Mouse (Mus musculus) neural tube, embryonic 14.5 days (tissue): ENCODE measurements around the gene Trem3. TPM values are rescaled to one million over a fixed set of nuclear protein-coding genes. Genes with fewer than 3 reads are reported as not detected.

Source experiments
- ATAC-seq: fragments of 200-750 bp; cut with Nextera tagmentation; 2 replicates; pipeline ENCODE4 v1.8.0; 2017; ENCODE audit warnings: low read depth, mild to moderate bottlenecking, moderate TSS enrichment, moderate library complexity
- H3K27ac ChIP-seq: fragments of 300-500 bp; sonication (generic); 2 replicates; pipeline ENCODE4 v1.5.1; 2014; ENCODE audit warnings: low read depth, mild to moderate bottlenecking, control low read depth, low read length, moderate library complexity, mixed read lengths
- H3K27me3 ChIP-seq: fragments of 300-500 bp; sonication (generic); 2 replicates; pipeline ENCODE4 v1.6.1; 2014; ENCODE audit warnings: low read length; ENCODE audit not compliant: control insufficient read depth, insufficient read depth
- H3K36me3 ChIP-seq: fragments of 300-500 bp; sonication (generic); 2 replicates; pipeline ENCODE4 v1.6.1; 2014; ENCODE audit warnings: low read length, mixed read lengths; ENCODE audit not compliant: control insufficient read depth, insufficient read depth
- H3K4me1 ChIP-seq: fragments of 300-500 bp; sonication (generic); 2 replicates; pipeline ENCODE4 v1.6.1; 2014; ENCODE audit warnings: low read length; ENCODE audit not compliant: control insufficient read depth, insufficient read depth
- H3K4me2 ChIP-seq: fragments of 300-500 bp; sonication (generic); 2 replicates; pipeline ENCODE4 v1.6.1; 2014; ENCODE audit warnings: mild to moderate bottlenecking, low read depth, low read length, control low read depth
- H3K4me3 ChIP-seq: fragments of 300-500 bp; sonication (generic); 2 replicates; pipeline ENCODE4 v1.5.1; 2014; ENCODE audit warnings: low read depth, low read length, control low read depth, mixed read lengths
- H3K9ac ChIP-seq: fragments of 300-500 bp; sonication (generic); replicated peaks from 2 replicates; pipeline ENCODE4 v1.6.1; 2014; ENCODE audit warnings: low read depth, mild to moderate bottlenecking, control low read depth, low read length, mixed read lengths
- H3K9me3 ChIP-seq: fragments of 300-500 bp; sonication (generic); 2 replicates; pipeline ENCODE4 v1.6.1; 2016; ENCODE audit warnings: low read length; ENCODE audit not compliant: control insufficient read depth
- WGBS: fragments of 180-500 bp; shearing (Covaris S2); extraction: QIAGEN DNeasy Blood & Tissue Kit; methylation state at CpG from one replicate; pipeline ENCODE4 v1.1.7; 2014; 5-methylcytosine and 5-hydroxymethylcytosine counted together
- polyA plus RNA-seq: library from polyadenylated mRNA; unstranded; fragments of >200 nt; fragmentation: Nextera tagmentation; extraction: Ambion mirVana; gene quantifications from 2 replicates; pipeline ENCODE4 v1.2.1, GENCODE M21; 2014

Trem3 gene
- polyA plus RNA-seq, 1 experiment from 2014 or later: not detected

GRCm38 (mm10) chr17:48275736-48276135, 28.2 kb downstream of the Trem3 start:
- no peak overlapping the region for H3K9ac ChIP-seq
- no peak for ATAC-seq
- no peaks in the 10 kb centered on the region for H3K9me3 ChIP-seq
- no peaks in the 10 kb centered on the region for H3K27me3 ChIP-seq
- H3K27ac ChIP-seq: no peak overlapping the region
- no peaks in the 10 kb centered on the region for H3K36me3 ChIP-seq
- H3K4me2 ChIP-seq: no peak overlapping the region
- H3K4me1 ChIP-seq: no peaks in the 10 kb centered on the region
- H3K4me3 ChIP-seq: no peak overlapping the region
- WGBS: 72% methylated on average over 7 of the region's 7 CpGs

- Histone ChIP-seq H3K9me3 (no peaks in the 10 kb centered on the region), H3K4me2 (no peak overlapping the region), H3K27me3 (no peaks in the 10 kb centered on the region), H3K4me3 (no peak overlapping the region), H3K9ac (no peak overlapping the region), H3K27ac (no peak overlapping the region), H3K4me1 (no peaks in the 10 kb centered on the region), H3K36me3 (no peaks in the 10 kb centered on the region)
- ATAC-seq: no peak
These were observed 30.8 kb downstream of the Trem3 start for GRCm38 (mm10) chr17:48278381-48278780.

GRCm38 (mm10) chr17:48279002-48279401, 31.4 kb downstream of the Trem3 start:
- Histone ChIP-seq H3K27ac (no peak overlapping the region), H3K4me3 (no peak overlapping the region), H3K9ac (no peak overlapping the region), H3K4me1 (no peaks in the 10 kb centered on the region), H3K27me3 (no peaks in the 10 kb centered on the region), H3K9me3 (no peaks in the 10 kb centered on the region), H3K36me3 (no peaks in the 10 kb centered on the region), H3K4me2 (no peak overlapping the region)
- WGBS: 86% methylated on average over 4 of the region's 4 CpGs
- no peak for ATAC-seq

GRCm38 (mm10) chr17:48280943-48281738, 33.6 kb downstream of the Trem3 start:
- H3K4me3 ChIP-seq: peak overlapping the region; percentile 2; the same call in 1 of the 2 replicates
- peak overlapping the region; percentile 35 for H3K4me2 ChIP-seq
- ATAC-seq: peak; percentile 46

GRCm38 (mm10) chr17:48281739-48282085, 34.1 kb downstream of the Trem3 start:
- Histone ChIP-seq H3K9ac (no peak overlapping the region), H3K9me3 (no peaks in the 10 kb centered on the region), H3K4me3 (peak overlapping the region; percentile 2; the same call in 1 of the 2 replicates), H3K4me2 (peak overlapping the region; percentile 35), H3K36me3 (no peaks in the 10 kb centered on the region), H3K27ac (no peak overlapping the region), H3K27me3 (no peaks in the 10 kb centered on the region), H3K4me1 (no peaks in the 10 kb centered on the region)
- no peak; the same call in 1 of the 2 replicates for ATAC-seq
- WGBS: 5% methylated on average over 3 of the region's 3 CpGs

More at GRCm38 (mm10) chr17:48280943-48281738, 33.6 kb downstream of the Trem3 start:
- H3K36me3 ChIP-seq: no peaks in the 10 kb centered on the region
- no peaks in the 10 kb centered on the region for H3K27me3 ChIP-seq
- WGBS: 38% methylated on average over 18 of the region's 18 CpGs
- no peak overlapping the region for H3K9ac ChIP-seq
- H3K4me1 ChIP-seq: no peaks in the 10 kb centered on the region
- H3K9me3 ChIP-seq: no peaks in the 10 kb centered on the region
- H3K27ac ChIP-seq: no peak overlapping the region

- WGBS: 50% methylated on average over 1 of the region's 1 CpGs
- H3K4me3 ChIP-seq: no peak overlapping the region
- no peaks in the 10 kb centered on the region for H3K36me3 ChIP-seq
- no peaks in the 10 kb centered on the region for H3K27me3 ChIP-seq
- no peak for ATAC-seq
- no peaks in the 10 kb centered on the region for H3K4me1 ChIP-seq
- no peak overlapping the region for H3K27ac ChIP-seq
- no peak overlapping the region for H3K4me2 ChIP-seq
- no peak overlapping the region for H3K9ac ChIP-seq
- H3K9me3 ChIP-seq: no peaks in the 10 kb centered on the region
These were observed 39.2 kb downstream of the Trem3 start for GRCm38 (mm10) chr17:48286765-48287164.

GRCm38 (mm10) chr17:48287276-48287675, 39.7 kb downstream of the Trem3 start:
- Histone ChIP-seq H3K4me2 (no peak overlapping the region), H3K9me3 (no peaks in the 10 kb centered on the region), H3K27me3 (no peaks in the 10 kb centered on the region), H3K27ac (no peak overlapping the region), H3K4me1 (no peaks in the 10 kb centered on the region), H3K4me3 (no peak overlapping the region), H3K9ac (no peak overlapping the region), H3K36me3 (no peaks in the 10 kb centered on the region)
- 70% methylated on average over 2 of the region's 2 CpGs for WGBS
- ATAC-seq: no peak

GRCm38 (mm10) chr17:48293500-48294194, 46.1 kb downstream of the Trem3 start:
- no peak for ATAC-seq
- no peak overlapping the region for H3K9ac ChIP-seq
- H3K4me3 ChIP-seq: no peak overlapping the region
- no peak overlapping the region for H3K27ac ChIP-seq
- H3K4me1 ChIP-seq: no peaks in the 10 kb centered on the region
- H3K4me2 ChIP-seq: no peak overlapping the region
- H3K36me3 ChIP-seq: no peaks in the 10 kb centered on the region
- H3K9me3 ChIP-seq: no peaks in the 10 kb centered on the region
- H3K27me3 ChIP-seq: no peaks in the 10 kb centered on the region
- WGBS: 84% methylated on average over 5 of the region's 5 CpGs

- Histone ChIP-seq H3K27ac (no peak within 1 kb of the TSS), H3K9ac (no peak within 1 kb of the TSS), H3K27me3 (no peaks in the 10 kb centered on the region), H3K9me3 (no peaks in the 10 kb centered on the region), H3K4me1 (no peaks in the 10 kb centered on the region), H3K4me2 (no peak within 1 kb of the TSS), H3K4me3 (no peak within 1 kb of the TSS), H3K36me3 (no peaks in the 10 kb centered on the region)
- no peak for ATAC-seq
- 45% methylated on average over 3 of the region's 4 CpGs for WGBS
These were observed 51.6 kb downstream of the Trem3 start, which contains the start of gene Treml2 for GRCm38 (mm10) chr17:48299203-48299602. Gene Treml2, plus strand, starts transcription at chr17:48299498.
